Mouse (Mus musculus) megakaryocyte, embryonic 14.5 days (primary cell): ENCODE data around the gene Pip5k1a.

ENCODE experiments used
- FLI1 ChIP-seq: IDR thresholded peaks from 2 replicates; pipeline ENCODE4 v1.6.1; 2012; ENCODE audit warnings: low read length, inconsistent platforms, mixed read lengths
- GATA1 ChIP-seq: IDR thresholded peaks from 3 replicates; pipeline ENCODE4 v1.6.1; 2012; ENCODE audit warnings: mixed read lengths, low read length, inconsistent platforms, borderline replicate concordance

- TF ChIP-seq FLI1 (no peak), GATA1 (no peak)
These were observed 92.9 kb downstream of the Pip5k1a start for GRCm38 (mm10) chr3:95013699-95014427.
